Comparison of ENCODE assay signal across 18 mouse cellular contexts in the genomic region with DNA sequence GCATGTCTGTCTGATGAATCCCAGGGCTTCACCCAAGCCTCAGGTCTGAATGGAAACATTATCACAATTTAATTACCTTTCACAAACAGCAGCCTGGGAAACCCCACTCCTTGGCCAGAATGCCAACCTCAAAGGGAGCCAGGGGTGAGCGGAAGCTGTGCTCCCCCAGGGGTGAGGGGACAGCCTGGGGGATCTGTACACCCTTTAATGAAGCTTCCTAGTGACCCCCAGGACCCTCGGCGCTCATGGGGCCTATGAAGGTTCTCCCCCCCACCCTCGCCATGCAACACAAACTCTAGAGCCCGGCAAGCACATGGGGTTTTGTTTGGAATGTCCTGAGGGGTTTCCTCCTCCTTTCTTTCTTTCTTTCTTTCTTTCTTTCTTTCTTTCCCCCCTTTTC.
DNase-seq lines count a peak whose midpoint lies in the region; ATAC-seq and TF ChIP-seq lines count a peak whose summit lies in the region.
"Had no signal": no experiment of that assay in that cellular context is flagged by ENCODE, and none has a peak within 500 bp of the region (broad histone marks: within the 10 kb centered on the region; RNA-seq: fewer than 3 reads in every experiment).

No protein-coding gene starts in this region.

- H3K9me3 ChIP-seq in forebrain, postnatal 0 days (ENCODE audit: low read length) = no peaks in the 10 kb centered on the region
- no peaks in the 10 kb centered on the region; the same call in 1 of the 2 replicates for H3K9me3 ChIP-seq in hindbrain, embryonic 16.5 days (ENCODE audit: control insufficient read depth, low read length)
- H3K9me3 ChIP-seq in neural tube, embryonic 13.5 days = no peaks in the 10 kb centered on the region
- H3K9me3 ChIP-seq: embryonic facial prominence, embryonic 10.5 days; heart, embryonic 12.5 days; liver, embryonic 15.5 days had no signal

- H3K4me1 ChIP-seq in forebrain, postnatal 0 days (ENCODE audit: insufficient read depth) = no peaks in the 10 kb centered on the region
- peaks cover 5% of the 10 kb centered on the region; the same call in 1 of the 2 replicates for H3K4me1 ChIP-seq in hindbrain, embryonic 16.5 days (ENCODE audit: control insufficient read depth, insufficient read depth, low read depth, low read length)
- peaks cover 13% of the 10 kb centered on the region; the same call in 1 of the 2 replicates for H3K4me1 ChIP-seq in neural tube, embryonic 13.5 days (replicated peaks)
- H3K4me1 ChIP-seq: heart, embryonic 12.5 days; liver, embryonic 15.5 days had no signal

- H3K27me3 ChIP-seq in forebrain, postnatal 0 days (ENCODE audit: insufficient read depth, low read length) = no peaks in the 10 kb centered on the region
- no peaks in the 10 kb centered on the region for H3K27me3 ChIP-seq in hindbrain, embryonic 16.5 days (replicated peaks; ENCODE audit: control insufficient read depth, insufficient read depth, low read length)
- no peaks in the 10 kb centered on the region for H3K27me3 ChIP-seq in neural tube, embryonic 13.5 days
- H3K27me3 ChIP-seq: CH12.LX; liver, embryonic 15.5 days had no signal

- TF ChIP-seq CTCF in forebrain, postnatal 0 days (IDR thresholded peaks at IDR 0.05; ENCODE audit: low read depth) = no peak

- H3K4me2 ChIP-seq in forebrain, postnatal 0 days (ENCODE audit: low read depth) = no peak overlapping the region
- H3K4me2 ChIP-seq in hindbrain, embryonic 16.5 days (ENCODE audit: low read length) = no peak overlapping the region
- H3K4me2 ChIP-seq in neural tube, embryonic 13.5 days = no peak overlapping the region
- H3K4me2 ChIP-seq: heart, embryonic 12.5 days; liver, embryonic 15.5 days had no signal

- no peak overlapping the region for H3K27ac ChIP-seq in forebrain, postnatal 0 days (ENCODE audit: low read depth, low read length)
- H3K27ac ChIP-seq in hindbrain, embryonic 16.5 days (ENCODE audit: low read depth, low read length) = peak overlapping the region; percentile 71
- peak overlapping the region; percentile 74 for H3K27ac ChIP-seq in neural tube, embryonic 13.5 days (replicated peaks)
- H3K27ac ChIP-seq: embryonic facial prominence, embryonic 10.5 days; liver, embryonic 15.5 days had no signal

- intact Hi-C loops in left cerebral cortex, postnatal 4 days (cut with DNase I) = no loop called here
- intact Hi-C loops in left cerebral cortex, postnatal 25 days (cut with DNase I) = loop anchor here (5.0 kb wide), 1 partner anchor 167 kb away; a partner anchor contains a TSS

- H3K4me3 ChIP-seq in forebrain, postnatal 0 days (ENCODE audit: low read depth, low read length) = no peak overlapping the region
- H3K4me3 ChIP-seq in hindbrain, embryonic 16.5 days (ENCODE audit: low read length) = no peak overlapping the region
- H3K4me3 ChIP-seq in neural tube, embryonic 13.5 days = no peak overlapping the region
- H3K4me3 ChIP-seq: embryonic facial prominence, embryonic 10.5 days; heart, embryonic 12.5 days; liver, embryonic 15.5 days had no signal

- no peak overlapping the region for H3K9ac ChIP-seq in forebrain, postnatal 0 days
- H3K9ac ChIP-seq in hindbrain, embryonic 16.5 days (ENCODE audit: low read depth, low read length) = no peak overlapping the region
- no peak overlapping the region for H3K9ac ChIP-seq in neural tube, embryonic 13.5 days
- H3K9ac ChIP-seq: heart, embryonic 12.5 days; liver, embryonic 15.5 days had no signal

- DNase-seq in left cerebral cortex, postnatal 4 days = peak; percentile 21
- no peak for DNase-seq in left cerebral cortex, postnatal 25 days (ENCODE audit: low spot score in 2 of 2)
- peak; percentile 11 for DNase-seq in forebrain, postnatal 0 days
- DNase-seq in spleen, postnatal 14 days (ENCODE audit: low spot score in 2 of 2) = no peak
- DNase-seq in left cerebral cortex, adult 11 months (ENCODE audit: low spot score) = no peak
- no peak for DNase-seq in adrenal gland, postnatal 25 days
- DNase-seq: adrenal gland, postnatal 36 days; gastrocnemius, postnatal 10 days; heart, adult 11 months; kidney, postnatal 4 days; retina, postnatal 1 day had no signal

- WGBS in forebrain, postnatal 0 days = 37% methylated on average over 5 of the region's 5 CpGs
- WGBS in hindbrain, embryonic 16.5 days = 25% methylated on average over 5 of the region's 5 CpGs
- 33% methylated on average over 5 of the region's 5 CpGs for WGBS in neural tube, embryonic 13.5 days

- no peak for ATAC-seq in forebrain, postnatal 0 days
- no peak for ATAC-seq in hindbrain, embryonic 16.5 days
- ATAC-seq in neural tube, embryonic 13.5 days (ENCODE audit: low read depth) = peak; percentile 28
- ATAC-seq: intestine, embryonic 16.5 days had no signal

- no peaks in the 10 kb centered on the region for H3K36me3 ChIP-seq in forebrain, postnatal 0 days (ENCODE audit: insufficient read depth)
- H3K36me3 ChIP-seq in hindbrain, embryonic 16.5 days (ENCODE audit: control insufficient read depth, insufficient read depth, low read length) = no peaks in the 10 kb centered on the region
- H3K36me3 ChIP-seq in neural tube, embryonic 13.5 days = no peaks in the 10 kb centered on the region
- H3K36me3 ChIP-seq: embryonic facial prominence, embryonic 10.5 days; heart, embryonic 12.5 days; liver, embryonic 15.5 days had no signal

Comparison
In these comparisons a context has a peak if more than half of its experiments do, and no peak if none do; other contexts are left out.
1. DNase-seq: peak in left cerebral cortex, postnatal 4 days (single experiment) and forebrain, postnatal 0 days (single experiment); none in left cerebral cortex, postnatal 25 days (0 of 2), spleen, postnatal 14 days (0 of 2), left cerebral cortex, adult 11 months (single experiment) and adrenal gland, postnatal 25 days (single experiment).